Mouse (Mus musculus) heart, embryonic 14.5 days (tissue): ENCODE measurements around the gene Cep57. TPM values are rescaled to one million over a fixed set of nuclear protein-coding genes. Genes with fewer than 3 reads are reported as not detected.

ENCODE experiments used
- ATAC-seq: fragments of 200-750 bp; cut with Nextera tagmentation; 2 replicates; pipeline ENCODE4 v1.8.0; 2017; ENCODE audit warnings: low read depth, moderate TSS enrichment; ENCODE audit not compliant: insufficient number of reproducible peaks, insufficient read depth, low FRiP score
- H3K27ac ChIP-seq, 2 experiments: fragments of 200-500 bp in 1 of 2; fragments of 300-500 bp in 1 of 2; sonication (generic) in 1 of 2; replicated peaks in 1 of 2; 2 replicates each; pipeline ENCODE4 v1.5.1; 2012 to 2014; ENCODE audit warnings: low read depth in 2 of 2, low read length in 2 of 2, control low read depth in 1 of 2, mild to moderate bottlenecking in 1 of 2, mixed read lengths in 1 of 2; ENCODE audit not compliant: control insufficient read depth in 1 of 2, insufficient read depth in 1 of 2
- H3K27me3 ChIP-seq: fragments of 300-500 bp; sonication (generic); 2 replicates; pipeline ENCODE4 v1.6.1; 2014; ENCODE audit warnings: mild to moderate bottlenecking, low read length, control low read depth; ENCODE audit not compliant: control insufficient read depth, insufficient read depth
- H3K36me3 ChIP-seq: fragments of 300-500 bp; sonication (generic); 2 replicates; pipeline ENCODE4 v1.6.1; 2014; ENCODE audit warnings: mild to moderate bottlenecking, control low read depth, low read length, mixed read lengths; ENCODE audit not compliant: control insufficient read depth, insufficient read depth
- H3K4me1 ChIP-seq, 2 experiments: fragments of 200-500 bp in 1 of 2; fragments of 300-500 bp in 1 of 2; sonication (generic) in 1 of 2; 2 replicates each; pipeline ENCODE4 v1.6.1; 2012 to 2014; ENCODE audit warnings: low read length in 2 of 2, control low read depth in 1 of 2, mixed read lengths in 1 of 2; ENCODE audit not compliant: control insufficient read depth in 2 of 2, insufficient read depth in 2 of 2
- H3K4me2 ChIP-seq: fragments of 300-500 bp; sonication (generic); 2 replicates; pipeline ENCODE4 v1.6.1; 2014; ENCODE audit warnings: mild to moderate bottlenecking, low read length
- H3K4me3 ChIP-seq, 2 experiments: fragments of 200-500 bp in 1 of 2; fragments of 300-500 bp in 1 of 2; sonication (generic) in 1 of 2; 2 replicates each; pipeline ENCODE4 v1.5.1; 2012 to 2014; ENCODE audit warnings: low read length in 2 of 2, mild to moderate bottlenecking in 2 of 2, control low read depth in 1 of 2, low read depth in 1 of 2, moderate library complexity in 1 of 2; ENCODE audit not compliant: control insufficient read depth in 1 of 2, insufficient read depth in 1 of 2
- H3K9ac ChIP-seq: fragments of 300-500 bp; sonication (generic); 2 replicates; pipeline ENCODE4 v1.6.1; 2014; ENCODE audit warnings: mild to moderate bottlenecking, low read length
- H3K9me3 ChIP-seq: fragments of 300-500 bp; sonication (generic); 2 replicates; pipeline ENCODE4 v1.6.1; 2016; ENCODE audit warnings: low read length, control low read depth; ENCODE audit not compliant: control insufficient read depth
- WGBS: fragments of 180-500 bp; shearing (Covaris S2); extraction: QIAGEN DNeasy Blood & Tissue Kit; methylation state at CpG from one replicate; pipeline ENCODE4 v1.1.7; 2014; 5-methylcytosine and 5-hydroxymethylcytosine counted together
- polyA plus RNA-seq: library from polyadenylated mRNA; unstranded; fragments of >200 nt; fragmentation: Nextera tagmentation; extraction: Ambion mirVana; gene quantifications from 2 replicates; pipeline ENCODE4 v1.2.1, GENCODE M21; 2014

Cep57 gene
- polyA plus RNA-seq, 1 experiment from 2014 or later = 42.0 TPM

DNA sequence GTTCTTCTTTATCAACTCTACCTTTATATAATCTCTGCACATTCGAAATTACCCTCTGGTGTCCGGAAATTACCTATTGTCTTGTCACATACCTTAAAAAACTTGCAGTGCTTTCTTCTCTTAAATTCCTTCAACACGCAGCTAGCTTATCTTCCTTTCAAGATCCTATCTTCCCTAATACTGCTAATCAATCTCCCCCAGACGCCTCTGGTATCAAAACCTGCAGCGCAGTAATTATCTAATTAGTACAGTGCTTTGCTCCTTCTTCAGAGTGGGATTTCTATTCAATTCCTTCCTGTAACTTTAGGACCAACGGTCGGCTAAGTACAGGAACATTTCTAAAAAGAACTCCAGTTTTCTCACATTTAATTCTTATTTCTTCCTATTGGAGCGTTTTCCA lies 1.0 kb downstream of the Cep57 start:
- peak overlapping the region; percentile 85 for H3K9ac ChIP-seq
- H3K9me3 ChIP-seq = no peaks in the 10 kb centered on the region
- H3K4me3 ChIP-seq = peak overlapping the region; percentile 65 to 94
- WGBS = 5% methylated on average over 8 of the region's 8 CpGs
- no peak for ATAC-seq
- peaks cover 24% of the 10 kb centered on the region for H3K36me3 ChIP-seq
- H3K4me1 ChIP-seq = peaks cover 0 to 26% of the 10 kb centered on the region in 2 experiments; a peak in 2 of 4 replicates
- no peaks in the 10 kb centered on the region for H3K27me3 ChIP-seq
- H3K27ac ChIP-seq = peak overlapping the region; percentile 91 to 97
- peak overlapping the region; percentile 74 for H3K4me2 ChIP-seq

- no peak for ATAC-seq
- no peak overlapping the region for H3K9ac ChIP-seq
- no peaks in the 10 kb centered on the region for H3K9me3 ChIP-seq
- WGBS = 94% methylated on average over 3 of the region's 3 CpGs
- H3K27ac ChIP-seq = no peak overlapping the region
- no peaks in the 10 kb centered on the region for H3K27me3 ChIP-seq
- no peak overlapping the region for H3K4me3 ChIP-seq
- no peak overlapping the region for H3K4me2 ChIP-seq
- H3K36me3 ChIP-seq = peaks cover 63% of the 10 kb centered on the region
- H3K4me1 ChIP-seq = peaks cover 0 to 15% of the 10 kb centered on the region in 2 experiments; a peak in 2 of 4 replicates
These were observed 6.1 kb downstream of the Cep57 start for GRCm38 (mm10) chr9:13820774-13821173.

- Histone ChIP-seq H3K36me3 (peaks cover 83% of the 10 kb centered on the region), H3K4me2 (no peak overlapping the region), H3K4me1 (no peaks in the 10 kb centered on the region), H3K4me3 (no peak overlapping the region), H3K27ac (no peak overlapping the region), H3K9me3 (no peaks in the 10 kb centered on the region), H3K9ac (no peak overlapping the region), H3K27me3 (no peaks in the 10 kb centered on the region)
- no peak for ATAC-seq
- 91% methylated on average over 9 of the region's 9 CpGs for WGBS
These were observed 8.5 kb downstream of the Cep57 start for GRCm38 (mm10) chr9:13818369-13818768.

DNA sequence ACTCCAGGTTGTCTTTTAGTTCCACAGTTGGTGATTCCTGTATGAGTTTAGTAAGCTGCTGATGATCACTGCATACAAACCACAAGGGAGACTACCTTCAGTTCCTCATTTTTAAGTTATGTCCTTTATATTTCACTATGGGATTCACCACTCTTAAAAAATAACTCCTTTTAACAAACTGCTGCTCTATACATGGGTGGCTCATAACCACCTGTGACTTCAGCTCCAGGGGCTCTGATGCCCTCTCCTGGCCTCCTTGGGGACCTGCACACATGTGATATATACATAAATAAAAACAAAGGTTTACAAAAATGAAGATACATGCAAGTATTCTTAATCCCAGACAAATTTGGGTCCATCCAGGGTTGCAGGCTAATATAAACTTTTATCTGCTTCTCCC lies 17.0 kb downstream of the Cep57 start:
- no peak overlapping the region for H3K27ac ChIP-seq
- no peak for ATAC-seq
- H3K4me3 ChIP-seq = no peak overlapping the region
- H3K9me3 ChIP-seq = no peaks in the 10 kb centered on the region
- H3K4me1 ChIP-seq = no peaks in the 10 kb centered on the region
- peaks cover 95% of the 10 kb centered on the region for H3K36me3 ChIP-seq
- H3K9ac ChIP-seq = no peak overlapping the region
- no peaks in the 10 kb centered on the region for H3K27me3 ChIP-seq
- H3K4me2 ChIP-seq = no peak overlapping the region

DNA sequence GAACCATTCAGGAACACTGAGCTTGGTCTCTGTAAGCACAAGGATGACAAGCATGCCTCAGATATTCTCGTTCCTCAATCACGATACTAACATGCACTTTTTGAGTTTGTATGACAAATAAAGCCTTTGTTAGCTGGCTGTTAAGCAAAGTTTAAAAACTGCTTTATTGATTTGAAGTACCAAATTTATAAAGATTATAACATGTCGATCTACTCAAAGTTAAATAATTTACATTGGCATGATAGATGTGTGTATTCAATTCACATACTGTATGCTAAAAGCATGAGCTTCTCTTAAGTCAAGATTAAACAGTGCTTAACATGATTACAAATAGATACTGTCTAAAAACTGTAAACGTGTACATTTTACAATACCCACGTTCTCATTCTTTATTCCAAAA lies 19.2 kb downstream of the Cep57 start:
- Histone ChIP-seq H3K27ac (no peak overlapping the region), H3K4me2 (no peak overlapping the region), H3K36me3 (peaks cover 85% of the 10 kb centered on the region), H3K4me1 (no peaks in the 10 kb centered on the region), H3K27me3 (no peaks in the 10 kb centered on the region), H3K4me3 (no peak overlapping the region), H3K9ac (no peak overlapping the region), H3K9me3 (no peaks in the 10 kb centered on the region)
- 87% methylated on average over 5 of the region's 5 CpGs for whole genome bisulfite sequencing
- ATAC-seq = no peak

DNA sequence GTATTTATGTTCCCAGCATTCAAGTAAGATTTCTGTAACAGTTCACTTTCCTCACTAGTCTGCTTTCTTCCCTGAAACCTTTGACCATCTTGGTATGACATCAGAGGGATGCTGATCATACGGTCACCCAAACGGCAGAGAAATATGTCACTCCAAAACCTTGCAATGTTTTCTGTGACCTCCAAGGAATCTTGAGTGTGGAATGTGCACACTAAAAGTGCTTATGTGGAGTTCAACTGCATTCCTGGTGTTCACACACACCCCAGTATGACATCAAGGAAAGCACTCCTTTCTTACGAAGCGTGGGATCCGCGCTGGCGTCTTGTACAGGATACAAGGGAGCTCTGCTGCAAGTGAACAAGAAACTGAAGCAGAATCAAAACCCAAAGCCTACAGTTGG lies 20.1 kb downstream of the Cep57 start:
- 92% methylated on average over 7 of the region's 7 CpGs for WGBS
- Histone ChIP-seq H3K36me3 (peaks cover 84% of the 10 kb centered on the region), H3K4me1 (no peaks in the 10 kb centered on the region), H3K4me2 (no peak overlapping the region), H3K4me3 (no peak overlapping the region), H3K27me3 (no peaks in the 10 kb centered on the region), H3K9me3 (no peaks in the 10 kb centered on the region), H3K9ac (no peak overlapping the region), H3K27ac (no peak overlapping the region)
- ATAC-seq = no peak

- no peak overlapping the region for H3K9ac ChIP-seq
- H3K36me3 ChIP-seq = peaks cover 77% of the 10 kb centered on the region
- 82% methylated on average over 1 of the region's 1 CpGs for WGBS
- ATAC-seq = no peak
- H3K4me3 ChIP-seq = no peak overlapping the region
- no peaks in the 10 kb centered on the region for H3K27me3 ChIP-seq
- no peaks in the 10 kb centered on the region for H3K9me3 ChIP-seq
- no peak overlapping the region for H3K27ac ChIP-seq
- no peaks in the 10 kb centered on the region for H3K4me1 ChIP-seq
- H3K4me2 ChIP-seq = no peak overlapping the region
These were observed 22.4 kb downstream of the Cep57 start for GRCm38 (mm10) chr9:13804480-13804879.

DNA sequence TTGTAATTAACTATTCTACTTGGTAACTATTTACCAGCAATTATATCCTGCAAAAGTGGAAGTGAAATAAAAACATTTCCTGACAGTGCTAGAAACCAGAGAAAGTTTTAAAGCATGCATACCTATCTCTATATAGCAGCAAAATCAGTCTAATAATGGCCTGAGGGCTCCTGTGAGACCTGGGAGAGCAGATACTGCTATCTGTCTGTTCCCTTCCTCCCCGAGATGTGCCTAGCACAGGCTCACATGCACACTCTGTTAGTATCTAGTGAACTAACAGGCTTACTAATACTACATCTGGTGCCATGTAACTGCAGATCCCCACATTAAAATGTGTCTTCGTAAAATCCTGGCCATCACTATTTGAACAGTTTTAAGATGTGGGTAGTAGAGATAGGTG lies 32.2 kb downstream of the Cep57 start:
- H3K27me3 ChIP-seq = no peaks in the 10 kb centered on the region
- peaks cover 79% of the 10 kb centered on the region for H3K36me3 ChIP-seq

More for the DNA sequence above, 32.2 kb downstream of the Cep57 start:
- Histone ChIP-seq H3K27ac (no peak overlapping the region), H3K4me3 (no peak overlapping the region), H3K4me1 (peaks cover 0 to 4% of the 10 kb centered on the region in 2 experiments; a peak in 1 of 4 replicates), H3K4me2 (no peak overlapping the region), H3K9ac (no peak overlapping the region), H3K9me3 (no peaks in the 10 kb centered on the region)
- WGBS = 66% methylated on average over 2 of the region's 2 CpGs
- no peak for ATAC-seq
